Mouse (Mus musculus) cerebellum, adult (tissue): ENCODE data around the gene Vps41.

Experiments
- ATAC-seq: cut with Nextera tagmentation; 2 replicates; pipeline ENCODE4 v1.9.2; 2017; ENCODE audit warnings: mild to moderate bottlenecking, moderate library complexity, mixed read lengths; ENCODE audit not compliant: insufficient number of reproducible peaks, low FRiP score, low TSS enrichment

Vps41 gene

DNA sequence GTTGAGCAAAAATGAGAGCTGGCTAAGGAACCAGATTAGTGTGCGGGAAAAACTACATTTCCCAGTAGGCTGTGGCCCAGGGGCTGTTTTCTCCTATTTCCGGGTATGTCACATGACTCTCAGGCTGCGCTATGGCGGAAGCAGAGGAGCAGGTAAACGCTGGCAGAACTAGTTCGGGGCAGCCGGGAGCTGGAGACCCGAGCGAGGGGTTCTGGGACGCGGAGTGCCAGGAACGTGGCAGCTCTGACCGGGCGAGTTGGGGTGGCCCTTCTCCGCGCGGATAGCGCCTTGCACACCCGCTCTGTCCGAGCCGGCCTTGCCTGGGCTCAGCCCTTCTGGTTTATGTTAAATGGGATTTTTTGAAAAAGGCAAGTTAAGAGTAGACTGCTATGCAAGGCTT, at the start of gene Vps41:
Gene Vps41, plus strand, starts transcription at position 102 of the 400 bp plus-strand sequence.
- ATAC-seq = peak; percentile 99

- ATAC-seq = peak; percentile 31; the same call in 1 of the 2 replicates
These were observed 18.5 kb upstream of the Vps41 start for GRCm38 (mm10) chr13:18698518-18699065.

- no peak for ATAC-seq
These were observed 5.4 kb upstream of the Vps41 start for GRCm38 (mm10) chr13:18711685-18712084.

- ATAC-seq = 0 out of 2 replicates have a peak, but pooled peaks have one; percentile 2
These were observed 379 bp upstream of the Vps41 start for GRCm38 (mm10) chr13:18716707-18717106.

DNA sequence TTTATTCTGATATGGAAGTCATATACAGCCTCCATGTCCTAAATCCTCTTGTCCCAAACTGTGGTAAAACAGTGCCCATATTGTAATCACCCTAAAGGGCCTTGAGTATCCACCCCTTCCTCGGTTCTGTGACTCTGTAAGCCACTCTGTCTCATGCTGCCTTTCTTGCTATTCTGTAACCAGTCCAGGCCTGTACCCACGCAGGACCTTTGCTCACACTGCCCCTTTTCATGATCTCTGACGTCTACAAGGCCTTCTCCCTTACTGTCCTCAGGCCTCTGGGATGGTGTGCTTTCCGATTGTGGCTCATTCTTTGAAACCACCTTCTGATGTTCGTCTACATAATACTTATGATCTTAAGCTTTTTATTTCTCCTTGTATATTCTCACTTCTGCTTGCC, 1.4 kb downstream of the Vps41 start:
- no peak for ATAC-seq

GRCm38 (mm10) chr13:18730666-18731065, 13.6 kb downstream of the Vps41 start:
- no peak; the same call in 1 of the 2 replicates for ATAC-seq

DNA sequence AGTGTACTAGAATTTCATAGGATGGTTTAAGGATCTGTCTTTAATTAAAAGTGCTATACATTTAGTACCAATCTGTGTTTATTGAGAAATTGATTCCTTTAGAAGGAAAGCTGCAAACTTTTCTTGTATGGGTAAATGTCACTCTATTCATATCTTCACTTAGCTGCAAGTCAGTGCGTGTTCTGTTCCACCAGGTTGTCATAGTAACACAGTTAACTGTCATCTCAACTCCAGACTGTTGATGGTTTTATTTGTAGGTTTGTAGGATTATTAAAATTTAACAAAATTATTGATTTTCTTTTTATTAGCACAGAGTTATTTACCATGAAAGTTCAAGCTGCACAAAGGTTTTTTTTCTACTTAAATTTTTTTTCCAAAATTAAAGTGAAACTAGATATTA, 19.5 kb downstream of the Vps41 start:
- no peak for ATAC-seq

- no peak for ATAC-seq
These were observed 26.6 kb downstream of the Vps41 start for GRCm38 (mm10) chr13:18743575-18744265.

DNA sequence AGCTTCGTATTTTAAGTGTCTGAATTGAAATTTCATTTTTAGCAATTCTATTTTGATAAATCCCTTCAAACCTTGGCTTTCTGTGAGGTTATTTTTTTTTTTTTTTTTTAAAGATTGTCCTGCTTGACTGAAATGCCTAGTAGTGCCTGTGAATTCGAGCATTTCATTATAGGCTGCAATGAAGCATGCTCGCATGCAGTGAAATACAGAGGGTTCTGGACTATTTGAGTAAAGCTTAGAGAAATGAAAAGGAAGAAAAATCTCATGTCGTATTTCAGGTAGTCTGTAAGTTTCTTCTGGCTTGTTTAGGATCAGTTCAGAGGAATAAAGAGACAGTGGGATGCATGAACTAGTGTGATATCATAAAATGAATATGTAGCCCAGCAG, 27.2 kb downstream of the Vps41 start:
- ATAC-seq = no peak

DNA sequence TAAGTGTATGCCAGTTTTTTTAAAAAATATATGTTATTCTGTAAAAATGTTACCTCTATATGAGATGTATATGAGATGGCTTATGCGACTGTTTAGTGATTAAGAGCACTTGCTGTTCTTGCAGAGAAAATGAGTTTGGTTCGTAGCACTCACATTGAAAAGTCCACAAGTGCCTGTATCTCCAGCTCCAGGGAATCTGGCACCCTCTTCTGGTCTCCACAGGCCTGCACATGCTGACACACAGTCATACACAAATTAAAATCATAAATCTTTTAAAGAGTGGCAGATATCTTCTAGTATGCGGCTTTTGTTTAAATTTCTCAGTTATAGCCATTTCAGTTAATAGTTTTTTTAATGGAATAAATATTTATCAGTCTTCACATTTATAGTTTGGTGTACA, 40.9 kb downstream of the Vps41 start:
- ATAC-seq = no peak

GRCm38 (mm10) chr13:18759361-18760056, 42.4 kb downstream of the Vps41 start:
- no peak for ATAC-seq

DNA sequence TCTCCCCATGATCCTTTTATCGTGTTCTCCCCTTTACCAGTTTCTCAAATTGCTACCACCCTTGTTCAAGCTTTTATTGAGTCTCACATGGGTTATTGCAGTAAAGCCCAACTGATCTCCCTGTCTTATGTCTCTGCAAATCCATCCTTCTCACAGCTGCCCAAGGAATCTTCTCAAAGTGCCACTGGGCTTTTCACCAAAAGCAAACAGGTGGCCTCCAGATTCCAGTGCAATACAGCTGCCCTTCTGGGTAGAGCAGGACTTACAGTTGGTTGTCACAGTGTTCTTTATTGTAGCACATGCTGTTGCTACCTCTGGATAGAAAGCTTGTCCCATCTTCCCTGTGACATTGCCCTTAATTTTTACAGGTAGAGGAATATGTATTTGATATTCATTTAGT, 44.4 kb downstream of the Vps41 start:
- ATAC-seq = no peak

GRCm38 (mm10) chr13:18767893-18768292, 50.8 kb downstream of the Vps41 start:
- no peak for ATAC-seq

DNA sequence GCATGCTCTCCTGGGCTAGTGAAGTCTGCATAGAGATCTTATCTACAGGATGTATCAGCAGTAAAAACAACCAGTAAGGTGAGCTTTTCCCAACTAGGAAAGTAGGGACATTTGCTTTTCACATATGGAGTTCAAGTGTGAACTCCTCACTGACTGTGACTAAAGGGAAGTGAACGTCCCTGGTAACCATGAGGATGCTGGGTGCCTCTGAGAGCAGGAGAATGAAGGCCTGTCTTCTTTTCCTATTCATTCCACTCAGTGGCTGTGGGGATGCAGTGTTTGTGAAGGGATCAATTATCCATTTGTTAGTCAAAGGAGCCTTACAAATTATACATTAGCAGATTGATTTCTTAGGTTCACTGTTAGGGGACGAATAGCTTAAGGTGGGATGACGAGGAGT, 51.4 kb downstream of the Vps41 start:
- no peak for ATAC-seq

DNA sequence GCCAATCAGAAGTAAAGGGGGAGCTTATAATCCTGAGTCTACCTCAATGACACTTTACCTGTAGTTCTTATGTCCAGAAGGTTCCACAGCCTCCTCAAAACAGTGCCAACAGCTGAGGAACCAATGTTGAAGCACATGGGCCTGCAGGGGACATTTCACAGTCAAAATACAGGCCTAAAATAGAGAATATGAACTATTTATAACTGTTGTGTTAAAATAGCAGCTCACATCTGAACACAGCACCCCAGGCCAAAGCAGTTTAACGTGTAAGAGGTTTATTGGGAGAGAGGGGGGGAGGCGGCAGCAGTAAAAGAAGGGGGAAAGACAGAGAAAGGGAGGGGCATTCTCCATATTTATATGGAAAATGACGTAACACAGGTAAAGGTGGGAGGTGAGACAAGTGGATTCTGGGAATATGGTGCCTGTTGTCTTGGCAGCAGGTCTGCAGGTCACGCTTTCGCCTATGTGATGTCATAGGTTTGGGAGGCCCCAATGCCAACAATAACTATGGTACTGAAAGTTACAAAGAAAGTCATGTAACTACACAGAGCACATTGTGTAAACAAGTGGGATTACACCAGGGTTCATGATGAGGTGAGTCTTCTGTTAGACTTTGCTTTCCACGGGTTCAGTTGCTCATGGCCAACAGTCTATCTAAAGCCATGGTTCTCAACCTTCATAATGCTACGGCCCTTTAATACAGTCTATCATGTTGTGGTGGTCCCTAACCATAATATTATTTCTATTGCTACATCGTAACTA, 56.5 kb downstream of the Vps41 start:
- ATAC-seq = no peak

DNA sequence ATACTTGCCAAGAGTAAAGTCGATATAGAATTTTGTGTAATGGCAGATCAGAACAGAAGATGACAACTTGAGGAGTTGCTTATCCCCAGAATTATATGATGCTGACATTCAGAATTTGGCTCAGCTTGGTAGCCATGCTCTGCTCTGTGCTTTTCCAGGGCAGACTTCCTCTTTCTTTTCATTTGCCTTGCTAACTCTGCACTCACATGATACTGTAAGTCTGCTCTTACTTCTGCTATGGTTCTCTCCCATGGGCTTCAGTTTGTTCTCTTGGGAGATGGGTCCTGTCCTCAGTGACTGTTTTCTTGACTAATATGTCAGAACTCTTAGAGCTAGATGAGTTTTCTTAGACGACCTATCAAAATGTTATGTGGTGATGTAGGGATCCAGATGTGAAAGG, 64.2 kb downstream of the Vps41 start:
- no peak for ATAC-seq

- ATAC-seq = no peak
These were observed 68.6 kb downstream of the Vps41 start for GRCm38 (mm10) chr13:18785702-18786101.

GRCm38 (mm10) chr13:18788040-18788439, 71.0 kb downstream of the Vps41 start:
- ATAC-seq = no peak

DNA sequence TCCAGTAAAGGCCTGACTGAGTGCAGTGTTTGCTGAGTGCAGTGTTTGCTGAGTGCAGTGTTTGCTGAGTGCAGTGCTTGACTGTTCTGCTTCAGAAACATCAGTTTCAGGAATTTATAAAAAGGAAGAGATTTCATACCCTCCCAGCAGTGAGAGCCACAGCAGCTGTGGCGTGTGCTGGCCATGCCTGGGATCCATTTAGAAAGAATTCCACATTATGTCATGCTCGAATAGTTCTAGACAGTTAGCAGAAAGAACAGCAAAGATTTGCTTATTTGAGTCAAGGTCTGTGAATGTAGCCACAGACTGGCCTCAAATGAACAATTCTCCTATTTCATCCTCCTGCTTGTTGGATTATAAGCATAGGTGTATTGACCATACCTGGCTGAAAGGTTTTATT, 71.6 kb downstream of the Vps41 start:
- ATAC-seq = no peak

DNA sequence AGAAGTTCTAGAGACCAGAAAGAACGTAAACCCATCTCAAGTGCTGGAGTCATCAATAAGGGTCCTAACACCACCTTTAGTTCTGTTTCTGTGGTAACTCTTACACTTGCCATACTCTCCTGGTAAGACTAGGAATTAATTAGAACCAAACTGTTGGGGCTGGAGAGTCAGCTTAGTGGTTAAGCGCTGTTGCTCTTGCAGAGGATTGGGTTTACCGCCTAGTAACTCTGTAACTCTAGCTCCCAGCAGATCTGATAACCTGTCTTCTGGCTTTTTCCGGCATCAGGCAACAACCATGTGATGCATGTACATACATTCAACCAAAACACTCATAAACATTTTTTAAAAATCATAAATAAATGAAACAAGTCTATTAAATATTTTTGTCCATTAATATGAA, 72.6 kb downstream of the Vps41 start:
- ATAC-seq = no peak

GRCm38 (mm10) chr13:18790086-18790485, 73.0 kb downstream of the Vps41 start:
- no peak for ATAC-seq
